Mouse (Mus musculus) heart, adult 2 months (tissue): Measurements from ENCODE around the gene Ift81.

Experiments
- CTCF ChIP-seq: fragments of 200-600 bp; IDR thresholded peaks from 2 replicates; pipeline ENCODE4 v1.8.1; 2022; ENCODE audit warnings: antibody characterized with exemption, mild to moderate bottlenecking, moderate library complexity
- EP300 ChIP-seq: fragments of 200-500 bp; IDR thresholded peaks from 2 replicates; pipeline ENCODE4 v1.6.1; 2011; ENCODE audit warnings: low read depth, low read length, control low read depth; ENCODE audit not compliant: insufficient read depth
- POLR2A ChIP-seq: fragments of 200-500 bp; IDR thresholded peaks from 2 replicates; pipeline ENCODE4 v1.6.1; 2011; ENCODE audit warnings: mild to moderate bottlenecking, low read depth, low read length, control low read depth; ENCODE audit not compliant: insufficient read depth

GRCm38 (mm10) chr5:122566626-122567025 is 47.7 kb downstream of the Ift81 start:
- TF ChIP-seq CTCF = 0 out of 2 replicates have a peak, but pooled peaks have one; percentile 13
- no peak for TF ChIP-seq POLR2A
- TF ChIP-seq EP300 = no peak
